Mouse (Mus musculus): ENCODE measurements around the gene Wfdc17.
A peak's percentile ranks its signal among the peaks of the same experiment; 100 is the strongest.

Gene Wfdc17

GRCm38 (mm10) chr11:83740443-83740991 lies 36.7 kb downstream of the Wfdc17 start:
- no peak for DNase-seq (ENCODE audit: low read depth)

DNA sequence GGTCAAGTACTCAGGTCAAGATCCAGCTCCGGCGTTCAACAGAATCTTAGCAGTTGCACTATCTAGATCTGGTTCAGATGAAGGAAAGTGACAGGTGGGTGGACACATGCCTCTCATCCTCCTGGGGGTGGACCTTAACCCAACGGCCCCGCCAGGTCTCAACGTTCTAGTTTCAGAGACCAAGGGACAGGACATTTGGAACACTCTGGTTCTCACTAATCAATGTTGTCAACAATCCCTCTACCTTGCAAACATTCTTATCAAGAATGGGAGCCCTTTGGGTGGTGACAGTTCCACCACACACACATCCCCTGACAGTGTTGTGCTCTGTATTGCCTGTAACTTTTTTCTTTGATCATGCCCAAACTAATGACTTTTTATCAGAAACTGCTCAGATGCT lies 38.0 kb downstream of the Wfdc17 start:
- DNase-seq (ENCODE audit: low read depth), result no peak

DNA sequence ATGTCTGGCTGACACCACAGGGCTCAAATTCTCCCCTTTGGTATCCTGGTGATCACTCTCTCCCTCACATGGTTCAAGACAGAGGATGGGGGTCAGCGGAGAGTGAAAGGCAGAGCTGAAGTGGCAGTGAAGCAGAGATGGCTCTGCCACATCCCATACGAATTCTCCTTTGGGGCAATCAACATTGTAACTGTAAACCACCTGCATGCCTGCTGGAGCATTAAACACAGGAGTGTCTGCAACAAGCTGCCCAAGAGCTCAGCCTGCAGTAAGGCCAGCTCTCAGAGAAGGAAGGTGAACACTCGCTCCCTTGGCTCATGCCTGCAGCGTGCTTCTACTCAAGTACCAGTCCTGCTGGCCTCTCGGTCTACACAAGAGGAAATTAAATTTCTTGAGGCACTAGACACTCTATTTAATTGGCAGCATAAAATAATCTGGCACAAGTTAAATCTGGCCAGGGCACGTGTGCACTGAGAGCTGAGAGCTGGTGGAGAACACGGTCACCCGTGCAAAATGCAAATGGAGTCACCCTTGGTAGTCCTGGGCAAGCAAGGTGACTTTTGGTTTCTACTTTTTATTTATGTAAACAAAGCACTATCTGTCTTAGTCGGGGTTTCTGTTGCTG lies 39.1 kb downstream of the Wfdc17 start:
- DNase-seq (ENCODE audit: low read depth), result no peak

DNA sequence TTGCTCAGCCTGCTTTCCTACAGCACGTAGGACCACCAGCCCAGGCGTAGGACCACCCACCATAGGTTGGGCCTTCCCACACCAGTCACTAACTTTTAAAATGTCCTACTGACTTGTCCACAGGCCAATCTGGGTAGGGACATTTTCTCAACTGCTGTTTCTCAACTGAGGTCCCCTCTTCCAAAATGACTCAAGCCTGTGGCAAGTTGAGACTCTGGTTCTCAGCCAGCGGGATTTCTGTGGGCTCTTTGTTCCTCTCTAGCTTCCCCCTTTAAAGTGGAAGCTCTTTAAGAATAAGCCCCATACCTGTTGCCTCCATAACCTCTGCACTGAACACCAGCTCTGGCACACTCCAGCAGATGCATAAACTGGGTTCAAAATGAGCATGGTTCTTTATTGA lies 39.7 kb downstream of the Wfdc17 start:
- DNase-seq (ENCODE audit: low read depth), result peak; percentile 53

DNA sequence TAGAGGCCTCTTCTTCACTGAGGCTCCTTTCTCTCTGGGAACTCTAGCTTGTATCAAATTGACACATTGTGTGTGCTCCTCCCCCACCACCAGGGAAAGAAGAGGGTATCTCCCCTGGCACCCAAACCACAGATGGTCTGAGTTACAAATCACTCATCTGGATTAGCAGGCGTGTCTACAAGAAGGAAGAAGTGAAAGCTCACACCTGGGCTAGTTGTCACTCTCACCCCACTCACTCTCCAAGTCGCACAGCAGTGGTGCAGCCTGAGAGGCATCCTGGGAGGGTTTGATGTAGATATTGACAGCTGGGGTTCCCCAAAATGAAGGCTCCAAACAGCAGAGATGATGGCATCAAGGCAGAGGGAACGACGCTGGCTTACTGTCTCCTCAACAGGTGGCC lies 42.4 kb downstream of the Wfdc17 start:
- no peak for DNase-seq (ENCODE audit: low read depth)

DNA sequence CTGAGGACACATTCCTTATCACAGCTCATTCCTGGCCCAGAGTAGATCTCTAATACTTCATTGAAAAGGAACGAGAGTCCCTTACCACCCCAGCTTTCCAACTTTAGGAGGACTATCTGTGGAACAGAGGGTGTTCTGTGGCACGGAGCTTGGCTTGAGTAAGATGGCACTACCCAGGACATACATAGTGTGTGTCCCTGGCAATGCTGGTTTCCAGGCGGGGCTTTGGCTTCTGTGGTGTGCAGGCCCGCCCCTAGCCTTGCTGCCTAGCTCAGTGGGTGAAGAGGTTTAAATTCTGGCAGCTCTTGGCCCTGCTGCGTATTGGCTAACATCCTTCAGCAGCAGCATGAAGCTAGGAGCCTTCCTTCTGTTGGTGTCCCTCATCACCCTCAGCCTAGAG lies 42.9 kb downstream of the Wfdc17 start, which contains the start of gene Wfdc21:
Wfdc21 (plus strand) TSS at position 260 of the 400 bp plus-strand sequence.
- no peak for DNase-seq (ENCODE audit: low read depth)

DNA sequence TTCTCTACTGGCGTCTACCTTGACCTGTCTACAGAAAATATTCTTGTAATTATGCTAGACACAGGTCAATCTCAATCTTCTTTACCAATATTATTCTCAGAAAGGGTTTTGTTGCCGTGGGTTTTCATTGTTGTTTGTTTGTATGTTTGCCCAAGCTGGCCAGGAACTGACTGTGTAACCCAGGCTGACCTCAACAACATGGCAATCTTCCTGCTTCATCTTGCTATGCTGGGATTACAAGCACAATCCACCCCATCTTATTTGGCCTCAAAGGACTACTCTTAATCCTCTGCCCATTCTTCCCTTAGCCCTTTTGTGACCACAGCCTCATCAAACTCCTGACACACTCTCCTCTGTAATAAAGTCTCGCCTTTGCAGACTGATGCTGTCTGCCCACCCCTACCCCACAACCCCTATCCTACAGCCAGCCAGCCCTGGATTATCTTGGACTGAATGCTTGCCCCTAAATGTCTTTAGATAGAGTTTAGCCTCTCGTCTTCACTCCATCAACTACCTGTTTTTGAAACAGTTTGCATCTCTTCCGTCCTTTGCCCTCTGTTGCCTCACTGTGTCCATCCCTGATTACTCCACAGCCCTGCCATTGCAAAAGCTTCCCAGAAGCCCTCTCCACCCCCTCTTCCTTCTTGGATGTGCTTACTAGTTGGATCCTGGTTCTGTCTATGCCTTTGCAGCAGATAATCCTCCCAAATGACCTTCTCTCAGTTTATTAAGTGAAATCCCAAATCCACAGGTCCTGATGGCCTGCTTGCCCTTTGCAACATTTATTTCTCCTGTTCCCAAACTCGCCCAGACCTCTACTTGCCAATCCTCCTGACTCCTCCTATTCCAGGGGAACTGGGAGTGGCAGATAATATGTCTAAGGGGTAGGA lies 43.8 kb downstream of the Wfdc17 start:
- no peak for DNase-seq (ENCODE audit: low read depth)

GRCm38 (mm10) chr11:83753581-83754181 lies 49.9 kb downstream of the Wfdc17 start, which contains the start of gene Heatr6:
Gene Heatr6 (plus strand): TSS chr11:83753696.
- DNase-seq (ENCODE audit: low read depth), result peak; percentile 94

DNA sequence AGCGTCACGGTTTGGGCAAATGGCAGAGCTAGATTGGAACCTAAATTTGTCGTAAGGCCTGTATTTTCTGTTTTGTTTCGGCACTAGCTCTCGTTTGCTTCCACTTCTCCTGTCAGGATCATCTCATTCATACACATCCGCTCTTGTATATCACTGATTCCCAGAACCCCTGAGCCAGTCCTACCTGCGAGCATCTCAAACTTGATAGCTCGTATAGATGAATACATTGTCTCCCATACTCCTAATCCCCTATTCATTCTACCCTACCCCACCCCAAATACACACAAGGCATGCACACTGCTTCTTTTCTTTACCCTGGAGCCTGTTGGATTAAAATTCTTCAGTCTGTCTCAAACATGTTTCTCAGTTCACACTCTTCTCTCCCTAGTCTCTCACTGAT lies 50.4 kb downstream of the Wfdc17 start:
- no peak for DNase-seq (ENCODE audit: low read depth)
